Mouse (Mus musculus) neutrophil, adult 5-6 weeks (primary cell): ENCODE results near the gene Lrmda. TPM values are rescaled to one million over a fixed set of nuclear protein-coding genes. Genes with fewer than 3 reads are reported as not detected.

ENCODE experiments used
- ATAC-seq: fragments of 151-379, 151-347 bp; 2 replicates; pipeline ENCODE4 v1.8.0; 2017; ENCODE audit warnings: mild to moderate bottlenecking, moderate TSS enrichment; ENCODE audit not compliant: insufficient number of reproducible peaks, poor library complexity, low FRiP score, severe bottlenecking; ENCODE audit errors: extremely low read depth
- total RNA-seq: library from RNA; stranded (forward); fragments of 200-1000 nt; gene quantifications from 2 replicates; pipeline ENCODE4 v1.2.3, GENCODE M21; 2017

The Lrmda gene
- 5.2 and 6.9 TPM in 2 replicates for total RNA-seq

DNA sequence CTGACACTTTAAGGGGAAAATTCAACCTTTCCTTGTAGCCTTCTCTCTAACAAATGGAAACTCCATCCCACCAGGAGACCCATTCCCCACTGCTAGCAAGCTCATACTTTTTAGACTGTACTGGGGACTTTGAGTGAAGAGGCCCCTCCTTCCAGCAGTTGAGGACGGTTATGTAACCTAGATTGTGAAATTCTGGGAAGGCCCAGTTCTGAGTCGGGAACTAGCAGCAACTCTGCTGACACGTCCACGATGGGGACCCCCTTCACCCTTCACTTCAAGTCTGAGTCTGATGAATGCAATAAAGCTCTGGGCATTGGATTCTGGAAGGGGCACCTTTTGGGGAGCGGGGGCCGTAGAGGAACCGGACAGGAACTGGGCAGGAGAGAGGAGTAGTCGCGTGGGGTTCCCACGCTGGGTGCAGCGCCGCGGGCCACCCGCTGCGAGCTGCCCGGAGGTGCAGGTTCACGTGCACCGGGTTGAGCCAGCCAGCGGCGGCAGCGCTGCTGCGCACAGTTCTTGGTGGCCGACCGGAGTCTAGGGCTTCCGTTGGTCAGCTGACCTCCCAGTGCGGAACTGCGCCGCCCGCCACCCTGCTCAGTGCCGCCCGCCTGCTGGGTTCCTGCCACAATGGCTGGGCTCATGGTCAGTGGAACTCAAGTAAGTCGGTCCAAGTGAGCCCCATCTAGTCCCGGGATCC lies at the start of gene Lrmda:
Gene Lrmda (plus strand): TSS at position 461 of the 697 bp plus-strand sequence.
- peak; percentile 70 for ATAC-seq

DNA sequence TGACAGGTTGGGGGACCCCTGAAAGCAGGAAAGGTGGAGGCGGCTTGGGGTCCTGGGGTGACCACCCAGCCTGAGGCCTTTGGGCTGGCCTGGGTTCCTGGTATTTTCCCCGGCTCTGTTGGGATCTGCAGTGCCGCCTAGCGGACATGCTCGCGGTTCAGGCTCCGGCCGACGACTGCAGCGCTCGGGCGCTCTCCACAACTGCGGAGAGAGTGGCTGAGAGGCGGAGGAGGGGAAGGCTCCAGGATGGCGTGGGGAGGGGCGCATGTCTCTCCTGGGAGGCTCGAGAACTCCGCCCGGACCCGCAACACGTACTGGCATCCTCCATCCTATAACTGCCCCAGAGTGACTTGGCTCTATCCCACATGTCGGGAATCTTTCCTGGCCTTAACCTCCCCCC lies 38.0 kb upstream of the Lrmda start:
- no peak for ATAC-seq

DNA sequence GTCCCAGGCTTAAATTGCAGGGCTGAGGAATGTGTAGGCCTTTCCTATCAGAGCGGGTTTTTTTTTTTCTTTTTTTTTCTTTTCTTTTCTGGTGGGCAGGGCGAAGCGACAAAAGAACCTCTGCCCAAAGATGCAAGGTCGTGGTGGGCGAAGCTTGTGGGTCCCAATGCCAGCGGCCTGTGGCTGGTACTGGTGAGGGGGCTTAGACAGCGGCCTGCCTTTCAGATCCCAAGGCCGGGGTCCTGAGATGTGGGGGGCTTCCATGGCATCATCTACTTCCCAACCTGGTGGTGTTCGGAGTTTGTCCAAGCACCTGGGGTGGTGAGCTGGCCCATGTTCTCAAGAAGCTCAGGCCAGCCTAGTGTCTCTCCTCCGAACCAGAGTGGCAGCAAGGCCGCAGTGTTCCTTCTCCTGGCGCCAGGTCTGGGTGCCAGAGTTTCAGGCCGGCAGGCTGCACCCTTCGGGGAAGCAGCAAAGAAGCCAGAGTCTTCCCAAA lies 37.4 kb upstream of the Lrmda start:
- ATAC-seq, result no peak

DNA sequence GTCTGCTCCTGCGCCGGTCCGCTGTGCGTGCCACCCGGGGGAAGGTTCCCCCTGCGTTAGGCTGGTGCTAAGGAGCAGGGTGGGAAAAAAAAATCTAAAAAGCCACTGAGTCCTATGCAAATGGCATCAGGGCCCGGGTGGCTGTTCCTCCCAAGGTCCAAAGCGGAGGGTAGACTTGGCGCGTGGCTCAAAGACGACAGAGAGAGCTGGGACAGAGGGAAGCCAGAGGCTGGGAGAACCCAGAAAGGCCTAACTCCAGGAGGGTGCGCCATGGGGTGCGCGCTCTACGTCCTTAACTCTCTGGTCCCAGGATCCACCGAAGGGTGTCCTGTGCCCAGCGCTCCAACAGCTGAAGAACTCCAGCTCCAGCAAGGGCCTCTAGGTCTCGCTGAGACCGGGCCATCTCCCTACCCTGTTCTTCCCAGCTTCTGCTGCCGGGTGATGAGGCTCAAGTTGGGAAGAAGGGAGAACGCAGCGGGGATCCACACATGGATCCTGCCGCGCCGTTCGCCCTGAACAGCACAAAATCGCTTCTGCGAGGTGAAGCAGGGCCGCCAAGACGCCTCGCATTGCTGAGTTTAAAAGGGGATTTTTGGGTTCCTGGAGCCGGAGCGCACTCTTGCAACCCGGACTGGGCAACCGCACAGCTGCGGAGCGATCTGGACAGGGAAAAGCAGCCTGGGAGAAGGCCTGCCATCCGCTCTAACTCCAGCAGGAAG lies 36.8 kb upstream of the Lrmda start:
- no peak for ATAC-seq

DNA sequence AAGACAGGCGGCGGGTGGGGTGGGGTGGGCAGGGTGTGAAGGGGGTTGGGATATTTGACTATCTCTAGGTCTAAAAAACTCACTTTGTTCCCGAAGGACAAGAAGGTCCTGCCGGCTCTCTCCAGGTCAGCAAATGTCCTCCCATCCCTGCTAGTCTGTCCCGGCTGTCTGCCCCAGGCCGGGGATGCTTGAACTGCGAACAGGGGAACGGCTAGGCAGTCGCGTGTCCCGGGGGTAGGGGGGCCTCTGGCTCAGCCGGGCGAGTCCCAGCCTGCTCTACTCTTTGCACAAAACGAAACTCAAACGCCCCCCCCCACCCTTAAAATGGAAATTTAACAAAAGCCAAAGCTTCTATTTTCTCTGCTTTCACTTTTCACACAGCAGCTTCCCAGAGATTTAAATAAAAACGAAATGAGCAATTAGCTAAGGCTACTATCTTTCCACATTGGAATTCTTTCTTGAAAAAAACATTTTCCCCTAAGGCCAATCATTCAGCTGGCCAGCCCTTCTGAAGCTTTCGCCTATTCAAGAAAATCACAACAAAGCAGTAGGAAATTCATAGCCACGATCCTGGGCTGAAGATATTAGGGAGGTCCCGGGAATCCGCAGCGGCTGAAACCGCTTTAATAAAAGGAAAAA lies 36.1 kb upstream of the Lrmda start:
- ATAC-seq, result no peak

DNA sequence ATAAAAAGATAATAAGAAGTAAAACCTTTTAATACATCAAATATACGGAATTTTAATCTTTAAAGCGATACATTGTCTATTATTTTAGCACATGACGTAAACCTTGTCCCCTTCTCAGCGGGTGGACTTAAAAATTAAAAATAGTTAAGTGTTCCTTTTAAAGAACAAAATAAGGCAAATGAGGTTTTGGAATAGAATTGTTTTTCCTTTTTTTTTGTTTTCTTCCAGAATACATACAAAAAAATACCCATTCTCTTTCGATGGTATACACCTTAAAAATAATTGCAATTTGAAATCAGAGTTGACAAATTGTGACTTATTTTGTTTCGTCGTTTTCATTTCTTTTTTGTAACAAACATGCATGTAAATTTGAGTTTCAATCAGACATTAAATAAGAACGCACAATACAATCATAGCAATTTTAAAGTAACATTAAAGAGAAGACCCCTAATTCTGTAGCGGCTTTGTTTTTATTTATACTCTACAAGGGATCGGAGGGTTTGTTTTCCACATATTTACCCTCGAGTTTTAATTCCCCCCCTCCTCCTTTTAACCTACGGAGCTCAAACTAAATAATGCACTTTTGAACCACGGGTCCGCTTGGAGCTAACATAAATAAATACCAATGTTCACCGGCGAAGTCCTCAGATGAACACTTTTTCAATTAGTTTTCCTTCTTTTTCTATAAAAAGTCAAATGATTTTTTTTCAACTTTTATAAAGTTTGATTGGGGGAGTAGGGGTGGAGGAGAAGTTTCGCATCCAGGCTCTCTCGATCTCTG lies 35.4 kb upstream of the Lrmda start:
- no peak for ATAC-seq

DNA sequence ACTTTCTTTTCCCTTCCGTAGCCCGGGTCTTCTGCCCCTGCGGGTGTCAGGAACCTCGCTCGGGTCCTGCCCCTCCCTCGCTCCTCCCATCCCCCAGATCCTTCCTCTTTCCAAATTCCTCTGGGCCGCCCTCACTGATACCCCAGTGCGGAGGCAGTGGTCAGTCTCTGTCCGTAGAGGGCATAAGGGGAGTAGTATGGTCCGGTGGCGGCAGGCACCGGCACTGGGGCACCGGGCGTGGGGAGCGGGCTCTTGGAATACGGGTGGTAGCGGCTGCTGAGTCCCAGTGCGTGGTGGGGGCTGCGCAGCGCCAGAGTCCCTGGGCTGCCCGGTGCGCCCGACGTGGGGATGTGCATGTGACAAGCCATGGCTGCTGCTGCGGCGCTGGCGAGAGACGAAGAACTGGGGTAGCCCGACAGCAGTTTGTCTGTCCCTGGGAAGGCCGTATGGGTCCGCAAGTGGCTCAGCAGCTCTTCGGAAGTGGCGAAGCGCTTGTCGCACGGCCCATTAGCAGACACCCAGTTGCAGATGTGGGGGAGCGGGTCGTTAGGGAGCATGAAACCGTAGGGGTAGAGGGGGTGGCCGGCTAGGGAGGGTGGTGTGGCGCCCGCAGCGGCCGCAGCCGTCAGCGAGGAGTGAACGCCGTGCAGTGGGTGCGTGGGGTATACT lies 34.6 kb upstream of the Lrmda start:
- ATAC-seq, result no peak

DNA sequence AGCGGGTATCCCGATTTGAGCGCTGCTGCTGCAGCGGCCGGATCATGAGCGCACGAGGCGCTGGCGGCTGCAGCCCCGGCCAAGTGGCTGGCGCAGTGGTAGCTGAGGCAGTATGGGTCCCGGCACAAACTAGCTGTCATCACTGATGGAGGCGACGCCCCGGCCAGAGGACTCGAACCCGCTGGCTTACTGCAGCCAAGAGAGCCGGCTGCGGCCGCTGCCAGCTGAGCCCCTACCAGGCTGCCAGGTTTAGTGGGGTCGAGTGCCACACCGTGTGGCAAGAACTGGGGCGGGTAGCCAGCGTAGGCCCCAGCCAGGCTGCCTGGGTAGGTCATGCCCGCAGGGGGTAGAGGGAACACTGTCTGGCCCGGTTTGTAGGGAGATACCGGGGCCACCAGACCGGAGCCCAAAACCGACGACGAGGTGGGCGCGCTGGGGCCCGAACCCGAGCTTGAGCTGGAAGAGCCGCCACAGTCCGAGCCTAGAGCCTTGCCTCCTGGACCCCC lies 34.0 kb upstream of the Lrmda start:
- ATAC-seq, result no peak

DNA sequence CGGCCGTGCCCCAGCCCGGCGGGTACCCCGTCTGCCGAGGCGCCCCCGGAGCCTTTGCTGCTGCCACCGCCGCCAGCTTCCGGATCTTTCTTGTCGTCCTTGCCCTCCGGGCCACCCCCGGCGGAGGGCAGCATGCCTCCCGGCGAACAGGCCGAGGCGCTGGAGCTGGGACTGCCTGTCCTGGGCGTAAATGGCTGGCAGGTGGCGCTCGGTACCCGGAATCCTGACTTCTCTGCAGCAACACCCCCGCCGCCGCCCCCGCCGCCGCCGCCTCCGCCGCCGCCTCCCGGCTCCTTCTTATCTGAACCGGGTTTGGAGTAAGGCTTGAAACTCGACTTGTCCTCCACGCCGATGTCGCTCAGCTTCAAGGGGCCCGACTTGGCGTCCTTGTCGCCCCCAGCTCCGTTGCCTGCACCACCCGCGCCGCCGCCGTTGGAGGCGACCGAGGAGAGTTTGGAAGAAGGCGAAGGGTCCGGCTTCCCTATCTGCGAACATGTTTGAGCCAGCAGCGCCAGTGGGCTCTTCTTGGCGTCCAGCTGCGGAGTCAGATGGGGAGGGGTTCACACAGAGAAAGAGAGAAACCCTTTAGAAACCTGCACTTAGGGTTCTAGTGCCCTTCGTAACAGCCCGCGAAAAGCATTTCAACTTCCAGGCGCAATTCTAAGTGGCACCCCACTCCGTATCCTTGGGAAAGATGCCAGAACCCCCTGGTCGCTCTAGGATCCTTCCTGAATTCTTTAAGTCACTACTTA lies 33.4 kb upstream of the Lrmda start:
- 0 out of 2 replicates have a peak, but pooled peaks have one; percentile 35 for ATAC-seq

DNA sequence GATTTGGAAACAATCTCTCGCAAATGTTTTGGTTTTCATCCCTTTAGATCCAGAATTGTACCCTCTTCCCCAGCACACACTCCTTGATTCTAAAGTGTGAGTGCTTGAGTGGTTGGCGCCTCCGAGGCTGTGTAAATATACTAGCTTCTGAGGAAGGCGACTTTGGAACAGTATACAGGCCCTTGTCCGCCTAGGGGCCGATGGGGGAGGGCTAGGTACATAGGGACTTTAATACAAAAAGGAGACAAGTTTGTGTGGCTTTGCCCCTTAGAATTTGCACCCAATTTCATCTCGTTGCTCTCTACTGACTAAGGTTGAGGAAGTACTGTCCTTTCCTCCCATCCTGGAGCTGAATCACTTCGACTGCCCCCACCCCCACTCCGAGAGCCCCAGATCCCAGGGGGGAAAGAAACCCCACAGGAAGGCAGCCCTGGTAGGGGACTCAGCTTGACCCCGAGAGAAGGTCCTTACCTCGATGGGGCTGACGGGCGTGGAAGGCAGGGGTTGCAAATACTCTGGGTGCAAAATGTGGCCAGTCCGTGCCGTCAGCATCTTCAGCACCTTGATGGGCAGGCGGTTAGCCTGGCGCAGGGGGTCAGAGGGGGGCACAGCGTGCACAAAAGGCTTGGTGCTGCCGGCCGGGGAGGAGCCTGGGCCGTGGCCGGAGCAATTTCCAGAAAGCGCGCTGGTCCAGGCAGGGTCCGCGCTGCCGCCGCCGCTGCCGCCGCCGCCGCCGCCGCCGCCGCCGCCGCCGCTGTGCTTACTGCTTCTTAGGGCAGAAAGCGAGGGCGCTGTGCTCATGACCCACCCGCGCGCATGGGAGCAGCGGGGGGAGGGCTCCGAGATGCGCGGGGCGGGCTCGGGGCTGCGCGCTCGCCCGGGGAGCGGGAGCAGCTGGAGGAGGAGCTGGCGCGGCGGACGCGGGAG lies 32.5 kb upstream of the Lrmda start:
- ATAC-seq, result no peak

DNA sequence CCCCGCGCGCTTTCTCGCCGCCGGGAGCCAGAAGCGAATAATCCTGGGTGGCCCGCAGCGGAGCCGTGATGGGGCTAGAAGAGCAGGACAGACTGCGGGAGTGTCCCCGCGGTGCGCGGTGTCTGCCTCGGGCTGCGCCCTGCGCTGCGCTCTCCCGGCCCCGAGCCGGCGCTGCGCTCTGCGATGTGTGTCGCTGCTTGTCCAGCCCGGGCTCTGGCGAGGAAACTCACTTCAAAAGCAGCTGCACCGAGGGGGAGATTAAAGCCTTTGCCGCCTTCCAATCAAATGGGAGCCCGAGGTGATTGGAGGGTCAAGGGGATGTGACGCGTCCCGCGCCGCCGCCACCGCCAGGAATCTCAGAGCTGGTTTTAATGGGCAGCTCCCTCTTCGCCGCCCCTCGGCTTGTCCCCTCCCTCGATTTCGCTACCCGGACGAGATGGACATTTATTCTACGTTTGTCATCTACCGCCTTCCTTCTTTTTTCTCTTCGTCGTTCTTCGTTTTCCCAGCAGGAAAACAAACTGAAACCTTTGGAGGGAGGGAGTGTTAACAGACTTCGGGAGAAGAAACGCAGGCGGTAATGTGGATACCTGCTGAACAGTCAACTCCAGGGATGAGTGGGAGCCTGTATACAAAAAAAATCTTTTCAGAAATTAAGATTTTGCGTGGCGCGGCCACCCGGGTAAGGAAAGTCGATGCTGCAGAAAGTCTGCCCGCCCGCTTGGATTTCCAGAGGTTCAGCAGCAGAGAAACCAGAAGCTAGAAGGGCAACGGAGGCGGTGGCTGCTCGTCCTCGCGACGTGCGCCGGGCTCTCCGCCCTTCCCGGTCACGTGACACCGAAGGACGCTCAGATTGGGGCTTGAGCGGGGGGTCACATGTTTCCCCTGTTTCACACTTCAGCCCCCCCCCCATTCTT lies 31.6 kb upstream of the Lrmda start:
- ATAC-seq, result peak; percentile 37; the same call in 1 of the 2 replicates

DNA sequence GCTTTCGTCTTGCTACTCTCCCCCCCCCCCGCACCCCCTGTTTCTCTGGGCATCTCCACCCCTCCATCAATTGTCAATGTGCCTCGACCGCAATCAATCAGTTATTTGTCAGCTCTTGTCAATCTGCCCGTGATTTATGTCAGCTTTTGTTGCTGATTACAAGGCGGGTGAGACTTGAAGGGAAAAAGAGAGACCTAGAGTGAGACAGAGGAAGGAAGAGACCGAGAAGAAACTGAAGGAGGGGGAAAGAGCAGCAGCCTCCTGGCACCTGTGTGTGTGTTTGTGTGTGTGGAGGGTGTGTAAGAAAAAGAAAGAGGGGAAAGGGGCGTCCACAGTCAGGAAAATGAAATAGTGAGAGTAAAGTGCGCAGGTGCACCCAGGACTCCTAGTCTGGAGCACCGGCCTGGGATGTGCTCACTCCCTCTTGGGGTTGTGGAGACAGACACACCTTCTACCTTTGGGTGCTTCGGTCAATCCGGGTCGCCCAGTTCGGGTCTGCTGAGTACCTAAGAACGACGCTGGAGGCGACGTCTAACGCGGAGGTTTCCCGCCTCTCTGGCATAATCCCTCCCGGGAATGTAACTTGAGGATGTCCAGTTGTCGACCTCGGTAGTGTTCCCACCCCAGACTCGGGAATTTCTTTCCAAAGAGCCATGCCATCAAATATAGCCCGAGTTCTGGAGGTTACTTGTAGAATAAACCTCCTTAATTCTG lies 30.8 kb upstream of the Lrmda start:
- no peak for ATAC-seq

DNA sequence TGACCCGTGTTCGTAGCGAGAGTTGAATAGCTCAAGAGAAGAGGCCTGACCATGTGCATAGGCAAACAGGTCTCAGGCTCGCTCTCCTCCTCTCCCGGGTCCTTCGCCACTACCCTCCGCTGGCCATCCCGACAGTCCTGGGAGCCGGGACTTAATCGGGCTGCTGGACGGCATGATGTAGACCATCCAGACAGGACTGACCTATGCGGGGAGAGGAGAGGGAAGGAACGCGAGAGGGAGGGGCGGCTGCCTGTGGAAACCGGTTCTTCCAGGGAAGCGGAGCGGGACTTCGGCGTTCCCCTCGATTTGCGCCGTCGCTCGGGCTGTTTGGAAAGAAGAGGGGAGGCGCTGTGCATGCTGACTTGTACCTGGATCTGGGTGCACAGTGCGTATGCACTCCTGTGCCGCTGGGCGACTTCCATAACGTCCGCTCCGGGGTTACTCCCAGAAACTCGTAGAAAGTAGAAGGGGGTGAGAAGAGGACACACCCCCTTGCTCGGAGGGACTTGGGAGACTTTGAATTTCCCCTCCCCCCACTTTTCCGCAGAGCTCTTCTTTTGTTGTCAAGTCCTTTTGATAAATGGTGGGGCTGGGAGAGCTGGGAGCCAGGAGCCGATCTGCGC lies 30.1 kb upstream of the Lrmda start, which contains the start of gene Zfp503:
Gene Zfp503 (minus strand): TSS at position 311 of the 623 bp plus-strand sequence.
- no peak for ATAC-seq

DNA sequence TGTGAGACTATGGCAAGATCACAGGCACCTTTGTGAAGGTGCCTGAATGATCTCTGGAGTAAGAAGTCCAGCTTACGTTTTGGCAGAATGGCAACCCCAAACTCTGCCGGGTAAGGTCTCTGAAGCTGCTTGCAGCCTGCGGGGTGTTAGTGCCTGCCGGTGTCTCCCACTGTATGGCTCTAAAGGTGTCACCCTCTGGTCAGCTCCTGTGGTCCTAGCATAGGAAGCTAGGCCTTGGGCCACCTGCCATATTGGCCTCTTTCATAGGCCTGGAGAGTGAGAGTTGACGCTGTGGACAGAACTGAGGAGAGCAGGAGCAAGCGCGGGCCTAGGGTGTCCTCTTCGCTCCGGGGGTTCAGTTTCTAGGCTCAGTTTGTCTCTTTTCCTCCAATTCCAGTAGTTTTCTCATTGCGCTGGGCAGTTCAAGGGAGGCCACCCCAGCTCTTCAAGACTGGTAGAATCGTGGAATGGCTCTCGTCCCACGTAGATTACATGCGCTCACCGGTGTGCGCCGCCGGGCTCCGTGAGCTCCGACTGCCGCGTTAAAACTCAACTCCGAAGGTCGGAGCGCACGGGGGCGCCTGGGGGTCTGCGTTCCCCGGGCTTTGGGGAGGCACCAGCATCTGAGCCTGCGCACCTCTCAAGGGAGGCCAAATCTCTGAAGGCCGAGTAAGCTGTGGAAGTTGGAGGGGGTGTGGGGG lies 29.0 kb upstream of the Lrmda start:
- ATAC-seq, result no peak
